Mouse (Mus musculus): ENCODE measurements around the gene Fam81b.

Fam81b gene

GRCm38 (mm10) chr13:76304637-76305122 is at the start of gene Fam81b:
Gene Fam81b, minus strand, starts transcription at chr13:76305072.
- peak in 1 of 2 experiments; percentile 56 for DNase-seq

DNA sequence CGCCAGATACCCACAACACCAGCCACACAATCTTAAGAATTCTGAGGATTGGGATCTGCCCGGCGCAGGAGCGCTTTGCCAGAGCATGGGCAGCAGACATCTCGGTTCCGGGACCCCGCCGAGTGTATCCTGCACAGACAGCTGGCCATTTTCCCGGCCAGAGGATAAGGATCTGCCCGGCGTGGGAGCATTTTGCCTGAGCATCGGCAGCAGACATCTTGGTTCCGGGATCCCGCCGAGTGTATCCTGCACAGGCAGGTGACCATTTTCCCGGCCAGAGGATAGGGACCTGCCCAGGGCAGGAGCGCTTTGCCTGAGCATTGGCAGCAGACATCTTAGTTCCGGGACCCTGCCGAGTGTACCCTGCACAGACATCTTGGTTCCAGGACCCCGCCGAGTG is 41.1 kb upstream of the Fam81b start:
- peak; percentile 3 to 4 for DNase-seq

DNA sequence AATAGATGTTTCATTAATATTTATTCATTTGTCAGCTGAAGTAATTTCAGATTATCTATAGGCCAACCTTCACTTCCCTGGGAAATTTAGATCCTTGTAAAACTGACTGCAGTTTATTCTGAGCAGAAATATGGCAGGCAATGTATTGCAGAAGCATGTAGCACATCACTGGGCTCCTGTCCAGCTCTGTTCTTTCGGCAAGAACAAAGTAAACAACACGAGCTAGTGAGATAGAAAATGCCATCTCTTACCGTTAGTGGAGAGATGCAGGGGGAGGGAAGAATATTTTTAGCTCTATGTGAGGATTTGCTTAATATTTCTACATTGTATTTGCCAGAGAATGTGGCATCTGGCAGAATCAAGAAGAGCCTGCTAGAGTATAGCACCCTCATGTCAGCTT is 13.8 kb upstream of the Fam81b start:
- DNase-seq: no peak

DNA sequence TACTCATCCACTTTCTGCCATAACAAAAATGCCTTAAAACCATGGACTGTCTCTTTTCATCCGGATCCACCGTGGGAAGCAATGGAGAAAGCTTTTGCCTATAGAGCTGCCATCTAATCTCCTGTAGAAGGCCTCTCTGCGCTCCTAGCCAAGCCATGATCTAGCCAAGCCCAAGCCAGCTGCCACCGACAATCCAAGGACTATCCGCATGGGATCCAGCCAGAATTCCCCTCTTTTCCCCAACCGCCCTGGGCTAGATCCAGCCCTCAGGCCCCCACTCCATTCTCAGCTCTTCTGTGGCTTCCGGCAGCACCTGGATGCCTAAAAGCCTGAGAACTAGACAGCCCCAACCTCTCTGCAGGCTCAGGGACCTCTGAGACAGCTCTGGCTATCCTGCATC is 6.7 kb upstream of the Fam81b start:
- DNase-seq: peak; percentile 54 to 67

- DNase-seq: peak in 1 of 2 experiments; percentile 62
Observed at GRCm38 (mm10) chr13:76308811-76309210, 3.9 kb upstream of the Fam81b start.

- peak; percentile 94 for DNase-seq
Observed at GRCm38 (mm10) chr13:76305655-76306365, 938 bp upstream of the Fam81b start.

DNA sequence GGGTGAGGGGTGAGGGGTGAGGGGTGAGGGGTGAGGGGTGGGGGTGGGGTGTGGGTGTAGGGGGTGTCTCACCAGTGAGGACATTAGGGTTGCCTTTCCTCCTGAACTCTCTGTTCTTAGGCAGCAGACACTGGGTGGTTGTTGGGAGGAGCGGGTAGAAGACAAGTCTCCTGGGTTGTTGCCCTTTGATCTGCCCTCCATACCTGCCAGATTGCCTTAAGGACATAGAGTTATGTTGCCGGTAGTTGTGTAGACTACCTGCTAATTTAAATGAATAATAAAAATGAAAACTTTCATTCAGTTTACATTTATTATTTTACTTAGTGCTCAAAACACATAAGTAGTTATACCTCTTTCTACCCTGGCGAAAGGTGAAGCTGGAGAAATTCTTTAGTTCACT is 369 bp upstream of the Fam81b start:
- peak in 1 of 2 experiments; percentile 29 for DNase-seq

- peak in 1 of 2 experiments; percentile 38 for DNase-seq
Observed at GRCm38 (mm10) chr13:76304201-76304600, 671 bp downstream of the Fam81b start.

DNA sequence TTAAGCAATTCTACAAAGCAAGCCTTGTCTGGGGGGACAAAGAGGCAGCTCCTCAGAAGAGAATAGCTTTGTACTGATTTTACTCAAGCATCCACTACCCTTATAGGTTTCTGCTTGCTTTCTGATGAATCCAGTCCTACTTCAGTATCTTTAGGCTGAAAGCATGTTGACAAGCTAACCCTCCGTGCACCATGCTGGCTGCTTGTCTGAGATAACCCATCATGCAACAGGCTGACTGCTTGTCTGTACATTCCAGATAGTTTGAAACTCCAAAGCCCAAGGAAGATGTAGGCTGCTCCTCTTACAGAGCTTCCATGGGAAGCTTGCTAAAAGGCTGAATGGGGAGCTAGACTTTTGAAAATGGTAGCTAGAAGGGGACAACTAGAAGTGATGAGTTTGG is 1.7 kb downstream of the Fam81b start:
- DNase-seq: no peak

GRCm38 (mm10) chr13:76302056-76302455 is 2.8 kb downstream of the Fam81b start:
- DNase-seq: peak; percentile 67 to 77

DNA sequence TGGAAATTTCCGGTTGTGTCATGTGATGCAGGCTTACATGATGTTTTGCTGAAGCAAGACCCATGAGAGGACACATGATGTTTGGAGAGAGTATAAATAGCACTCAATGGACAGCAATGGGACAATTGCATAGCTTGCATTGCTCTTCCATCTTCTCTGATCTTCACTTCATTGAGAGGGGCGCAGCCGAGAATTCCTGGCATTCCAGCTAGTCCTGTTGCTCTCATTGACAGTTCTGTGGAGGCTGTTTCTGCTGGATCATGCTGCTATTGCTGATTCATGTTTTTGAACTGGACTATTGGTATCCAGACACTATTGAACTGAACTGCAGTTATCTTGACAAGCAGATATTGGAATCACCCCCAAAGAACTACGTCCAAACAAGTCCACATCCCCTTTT is 12.8 kb downstream of the Fam81b start:
- DNase-seq: no peak

- DNase-seq: no peak
Observed at GRCm38 (mm10) chr13:76284597-76284996, 20.3 kb downstream of the Fam81b start.

DNA sequence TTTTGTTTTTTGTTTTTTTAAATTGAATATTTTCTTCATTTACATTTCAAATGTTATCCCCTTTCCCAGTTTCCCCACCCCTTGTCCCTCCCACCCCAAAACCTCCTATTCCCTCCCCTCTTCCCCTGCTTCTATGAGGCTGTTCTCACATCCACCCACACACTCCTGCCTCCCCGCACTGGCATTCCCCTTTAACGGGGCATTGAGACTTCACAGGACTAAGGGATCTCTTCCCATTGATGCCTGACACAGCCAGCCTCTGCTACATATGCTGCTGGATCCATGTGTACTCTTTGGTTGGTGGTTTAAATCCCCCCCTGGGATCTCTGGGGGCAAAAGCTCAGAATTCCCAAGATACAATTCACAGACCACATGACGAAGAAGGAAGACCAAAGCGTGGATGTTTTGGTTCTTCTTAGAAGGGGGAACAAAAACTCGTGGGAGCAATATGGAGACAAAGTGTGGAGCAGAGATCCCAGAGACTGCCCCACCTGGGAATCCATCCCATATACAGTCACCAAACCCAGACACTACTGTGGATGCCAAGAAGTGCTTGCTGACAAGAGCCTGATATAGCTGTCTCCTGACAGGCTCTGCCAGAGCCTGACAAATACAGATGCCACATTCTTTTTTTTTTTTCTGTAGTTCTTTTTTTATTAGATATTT is 40.4 kb downstream of the Fam81b start:
- no peak for DNase-seq

GRCm38 (mm10) chr13:76258766-76259165 is 46.1 kb downstream of the Fam81b start:
- no peak for DNase-seq

DNA sequence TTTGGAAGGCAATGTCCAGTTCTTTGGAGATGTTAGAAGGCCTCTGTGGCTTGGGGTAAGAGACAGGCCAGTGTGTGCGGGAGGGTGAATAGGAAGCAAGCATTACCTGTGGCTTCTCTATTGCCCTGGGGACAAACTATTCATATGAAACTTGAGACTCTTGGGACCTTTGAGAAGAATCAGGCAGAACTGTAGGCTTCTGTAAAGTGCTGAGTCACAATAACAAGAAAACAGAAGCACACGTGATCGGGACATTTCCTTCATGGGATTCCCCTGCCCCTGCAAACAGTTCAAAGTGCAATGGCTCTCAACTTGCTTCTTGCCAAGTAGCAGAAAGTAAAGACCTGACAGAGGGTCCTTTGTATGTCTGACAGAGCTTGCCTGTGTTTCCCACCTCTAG is 48.5 kb downstream of the Fam81b start:
- DNase-seq: no peak

- no peak for DNase-seq
Observed at GRCm38 (mm10) chr13:76250092-76250491, 54.8 kb downstream of the Fam81b start.

- no peak for DNase-seq
Observed at GRCm38 (mm10) chr13:76249066-76249465, 55.8 kb downstream of the Fam81b start.

DNA sequence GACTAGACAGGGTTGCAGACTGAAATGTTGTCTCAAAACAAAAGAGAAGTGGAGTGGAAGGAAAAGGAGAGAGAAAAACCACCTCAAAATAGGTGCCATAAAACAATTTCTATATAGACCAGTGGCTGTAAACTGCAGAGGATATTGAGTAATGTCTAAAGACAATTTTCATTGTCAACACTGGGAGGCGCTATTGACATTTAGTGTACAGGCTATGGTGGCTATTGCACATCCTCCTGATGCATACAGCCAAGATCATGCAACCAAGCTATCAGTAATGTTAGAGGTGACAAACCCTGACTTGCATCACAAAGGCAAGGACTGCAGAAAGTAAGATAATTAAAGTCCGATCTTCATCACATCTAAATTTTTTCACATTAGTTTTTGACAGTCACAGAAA is 89.5 kb downstream of the Fam81b start:
- DNase-seq: peak; percentile 69 to 84

- DNase-seq: no peak
Observed at GRCm38 (mm10) chr13:76214928-76215327, 89.9 kb downstream of the Fam81b start.

GRCm38 (mm10) chr13:76199943-76200342 is 104.9 kb downstream of the Fam81b start:
- no peak for DNase-seq

- DNase-seq: no peak
Observed at GRCm38 (mm10) chr13:76197297-76197848, 107.5 kb downstream of the Fam81b start.

DNA sequence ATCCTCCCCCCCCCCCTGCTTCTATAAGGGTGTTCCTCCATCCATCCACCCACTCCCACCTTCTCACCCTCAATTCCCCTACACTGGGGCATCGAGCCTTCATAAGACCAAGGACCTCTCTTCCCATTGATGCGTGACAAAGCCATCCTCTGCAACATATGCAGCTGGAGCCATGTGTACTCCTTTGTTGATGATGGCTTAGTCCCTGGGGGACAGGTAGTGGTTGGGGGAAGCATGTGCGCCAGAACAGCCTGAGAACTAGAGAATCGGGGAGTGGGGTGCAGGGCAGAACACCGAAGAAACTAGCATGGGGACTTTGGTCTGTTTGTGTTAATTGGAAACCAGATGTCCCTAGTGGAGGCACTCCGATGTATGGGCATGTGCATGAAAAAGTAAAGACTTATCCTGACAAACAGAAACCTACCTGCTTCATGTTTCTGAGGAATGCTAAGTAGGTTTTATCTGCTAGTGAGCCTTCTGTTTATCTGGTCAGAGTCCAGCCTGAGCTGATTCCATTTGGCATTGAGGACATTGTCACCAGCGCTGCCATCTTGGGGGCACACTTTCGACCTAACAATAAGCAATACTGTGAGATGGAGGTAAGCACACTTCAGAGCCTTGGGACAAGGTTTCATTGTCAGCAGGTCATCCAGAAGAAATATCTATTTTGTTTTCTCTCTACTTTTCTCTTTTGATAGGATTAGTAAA is 109.3 kb downstream of the Fam81b start:
- peak; percentile 33 to 37 for DNase-seq

GRCm38 (mm10) chr13:76194937-76195336 is 109.9 kb downstream of the Fam81b start:
- no peak for DNase-seq
